Mouse (Mus musculus) forebrain, embryonic 10.5 days (tissue): ENCODE data around the gene Lsm2. TPM values are rescaled to one million over a fixed set of nuclear protein-coding genes. Genes with fewer than 3 reads are reported as not detected.
"Not testable (repeated sequence)": the region's sequence is repeated elsewhere in the genome, so short reads cannot be mapped to it uniquely, and the experiment has no call there.

ENCODE experiments used
- DNase-seq: peaks from one replicate; pipeline ENCODE4 v3.0.0-alpha.2; 2017; ENCODE audit warnings: low spot score; ENCODE audit errors: extremely low spot score
- H3K27ac ChIP-seq: fragments of 300-500 bp; sonication (generic); 2 replicates; pipeline ENCODE4 v1.5.1; 2016; ENCODE audit warnings: mild to moderate bottlenecking
- H3K27me3 ChIP-seq: fragments of 300-500 bp; sonication (generic); 2 replicates; pipeline ENCODE4 v1.6.1; 2016; ENCODE audit warnings: mild to moderate bottlenecking; ENCODE audit not compliant: poor library complexity, severe bottlenecking
- H3K36me3 ChIP-seq: fragments of 300-500 bp; sonication (generic); replicated peaks from 2 replicates; pipeline ENCODE4 v1.6.1; 2016; ENCODE audit warnings: mild to moderate bottlenecking, moderate library complexity
- H3K4me1 ChIP-seq: fragments of 300-500 bp; sonication (generic); 2 replicates; pipeline ENCODE4 v1.6.1; 2016
- H3K4me3 ChIP-seq: fragments of 300-500 bp; sonication (generic); 2 replicates; pipeline ENCODE4 v1.5.1; 2016; ENCODE audit warnings: mild to moderate bottlenecking, moderate library complexity
- H3K9me3 ChIP-seq: fragments of 300-500 bp; sonication (generic); 2 replicates; pipeline ENCODE4 v1.6.1; 2016; ENCODE audit warnings: mild to moderate bottlenecking, moderate library complexity
- WGBS: fragments of 180-500 bp; shearing (Covaris S2); methylation state at CpG from one replicate; pipeline ENCODE4 v1.1.7; 2016; 5-methylcytosine and 5-hydroxymethylcytosine counted together
- polyA plus RNA-seq: library from polyadenylated mRNA; unstranded; fragments of >200 nt; fragmentation: Nextera tagmentation; extraction: Ambion mirVana; gene quantifications from 2 replicates; pipeline ENCODE4 v1.2.1, GENCODE M21; 2016

Gene Lsm2
- polyA plus RNA-seq, 1 experiment from 2014 or later, result 363 TPM

GRCm38 (mm10) chr17:35000717-35001451 is 19.2 kb downstream of the Lsm2 start, which contains the start of gene Vars:
Gene Vars, plus strand, starts transcription at chr17:35000987.
- Histone ChIP-seq H3K36me3 (peaks cover 69% of the 10 kb centered on the region), H3K9me3 (0 out of 2 replicates have a peak, but pooled peaks cover 1% of the 10 kb centered on the region), H3K4me3 (peak within 1 kb of the TSS; percentile 74), H3K4me1 (peaks cover 67% of the 10 kb centered on the region), H3K27me3 (no peaks in the 10 kb centered on the region), H3K27ac (peak within 1 kb of the TSS; percentile 94)
- peak; percentile 95 for DNase-seq
- WGBS, result under 1% methylated on average over 80 of the region's 83 CpGs

- peaks cover 65% of the 10 kb centered on the region for H3K4me1 ChIP-seq
- no peaks in the 10 kb centered on the region for H3K27me3 ChIP-seq
- H3K9me3 ChIP-seq, result 0 out of 2 replicates have a peak, but pooled peaks cover 2% of the 10 kb centered on the region
- DNase-seq, result no peak
- peaks cover 70% of the 10 kb centered on the region for H3K36me3 ChIP-seq
- WGBS, result 1% methylated on average over 35 of the region's 35 CpGs
- H3K4me3 ChIP-seq, result peak overlapping the region; percentile 74
- peak overlapping the region; percentile 94 for H3K27ac ChIP-seq
Observed at GRCm38 (mm10) chr17:35001452-35002152, 19.9 kb downstream of the Lsm2 start.

GRCm38 (mm10) chr17:35002153-35002865 is 20.6 kb downstream of the Lsm2 start:
- Histone ChIP-seq H3K4me3 (peak overlapping the region; percentile 74), H3K9me3 (0 out of 2 replicates have a peak, but pooled peaks cover 3% of the 10 kb centered on the region), H3K27me3 (no peaks in the 10 kb centered on the region), H3K4me1 (peaks cover 58% of the 10 kb centered on the region), H3K36me3 (peaks cover 70% of the 10 kb centered on the region), H3K27ac (peak overlapping the region; percentile 94)
- WGBS, result 21% methylated on average over 12 of the region's 12 CpGs
- DNase-seq, result no peak

DNA sequence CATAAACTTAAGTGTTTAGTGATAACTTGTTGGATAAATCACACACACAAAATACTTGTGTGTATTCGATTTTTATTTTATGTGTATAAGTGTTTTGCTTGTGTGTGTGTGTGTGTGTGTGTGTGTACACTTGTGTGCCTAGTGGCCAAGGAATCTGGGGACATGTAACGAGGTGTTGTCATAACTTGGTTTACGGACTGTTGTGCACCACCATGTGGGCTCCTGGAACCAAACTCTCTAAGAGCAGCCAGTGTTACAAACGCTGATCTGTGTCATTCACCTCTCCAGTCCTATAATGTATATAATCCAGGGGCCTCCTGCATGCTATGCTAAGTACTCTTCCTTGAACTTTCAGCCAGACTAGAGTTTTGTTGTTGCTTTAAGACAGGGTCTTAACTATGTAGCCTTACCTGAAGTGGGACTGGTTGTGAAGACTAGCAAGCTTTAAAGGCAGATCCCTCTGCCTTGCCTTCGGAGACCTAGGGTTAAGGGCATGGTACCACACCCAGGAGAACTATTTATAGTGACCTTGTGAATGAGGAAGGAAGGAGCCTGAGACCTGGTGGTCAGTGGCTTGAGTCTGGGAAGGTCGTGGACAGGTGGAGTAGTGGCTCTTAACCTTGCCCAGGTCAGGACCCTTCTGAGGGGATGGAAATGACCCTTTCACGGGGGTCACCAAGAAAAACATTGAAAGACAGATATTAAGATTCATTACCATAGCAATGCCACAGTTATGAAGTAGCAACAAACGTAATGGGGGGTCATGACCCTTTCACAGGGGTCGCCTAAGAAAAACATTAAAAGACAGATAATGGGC is 21.6 kb downstream of the Lsm2 start:
- Histone ChIP-seq H3K4me1 (peaks cover 50% of the 10 kb centered on the region), H3K27me3 (no peaks in the 10 kb centered on the region), H3K4me3 (peak overlapping the region; percentile 74), H3K27ac (no peak overlapping the region), H3K9me3 (0 out of 2 replicates have a peak, but pooled peaks cover 3% of the 10 kb centered on the region), H3K36me3 (peaks cover 70% of the 10 kb centered on the region)
- WGBS, result 82% methylated on average over 9 of the region's 9 CpGs
- no peak for DNase-seq

GRCm38 (mm10) chr17:35004075-35004717 is 22.5 kb downstream of the Lsm2 start:
- WGBS, result 96% methylated on average over 17 of the region's 17 CpGs
- Histone ChIP-seq H3K36me3 (peaks cover 70% of the 10 kb centered on the region), H3K4me3 (no peak overlapping the region; the same call in 1 of the 2 replicates), H3K27ac (no peak overlapping the region), H3K4me1 (peaks cover 41% of the 10 kb centered on the region), H3K9me3 (0 out of 2 replicates have a peak, but pooled peaks cover 3% of the 10 kb centered on the region), H3K27me3 (no peaks in the 10 kb centered on the region)
- no peak for DNase-seq

DNA sequence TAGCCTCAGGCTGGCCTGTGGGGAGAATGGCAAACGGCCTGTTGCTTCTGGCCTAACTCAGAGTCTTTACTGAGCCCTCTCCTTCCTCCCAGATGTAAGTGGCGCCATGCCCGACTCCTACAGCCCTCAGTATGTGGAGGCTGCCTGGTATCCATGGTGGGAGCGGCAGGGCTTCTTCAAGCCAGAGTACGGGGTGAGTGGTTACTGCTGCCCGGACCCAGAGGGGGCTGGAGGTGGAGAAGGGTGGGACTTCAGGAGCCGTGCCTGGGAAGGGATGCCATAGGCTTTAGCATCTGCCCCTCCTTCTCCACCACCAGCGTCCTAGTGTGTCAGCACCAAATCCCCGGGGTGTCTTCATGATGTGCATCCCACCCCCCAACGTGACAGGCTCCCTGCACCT is 23.5 kb downstream of the Lsm2 start:
- Histone ChIP-seq H3K4me3 (no peak overlapping the region; the same call in 1 of the 2 replicates), H3K36me3 (peaks cover 78% of the 10 kb centered on the region)

GRCm38 (mm10) chr17:35005902-35006301 is 24.2 kb downstream of the Lsm2 start:
- H3K4me1 ChIP-seq, result peaks cover 26% of the 10 kb centered on the region
- H3K27me3 ChIP-seq, H3K27ac ChIP-seq, H3K4me3 ChIP-seq, DNase-seq, H3K9me3 ChIP-seq: not testable (repeated sequence)
- 98% methylated on average over 4 of the region's 5 CpGs for WGBS
- H3K36me3 ChIP-seq, result peaks cover 85% of the 10 kb centered on the region

More for the DNA sequence above, 23.5 kb downstream of the Lsm2 start:
- WGBS, result 93% methylated on average over 10 of the region's 10 CpGs
- peaks cover 31% of the 10 kb centered on the region for H3K4me1 ChIP-seq
- H3K27ac ChIP-seq, result no peak overlapping the region
- H3K27me3 ChIP-seq, result no peaks in the 10 kb centered on the region
- 0 out of 2 replicates have a peak, but pooled peaks cover 3% of the 10 kb centered on the region for H3K9me3 ChIP-seq
- DNase-seq, result no peak

DNA sequence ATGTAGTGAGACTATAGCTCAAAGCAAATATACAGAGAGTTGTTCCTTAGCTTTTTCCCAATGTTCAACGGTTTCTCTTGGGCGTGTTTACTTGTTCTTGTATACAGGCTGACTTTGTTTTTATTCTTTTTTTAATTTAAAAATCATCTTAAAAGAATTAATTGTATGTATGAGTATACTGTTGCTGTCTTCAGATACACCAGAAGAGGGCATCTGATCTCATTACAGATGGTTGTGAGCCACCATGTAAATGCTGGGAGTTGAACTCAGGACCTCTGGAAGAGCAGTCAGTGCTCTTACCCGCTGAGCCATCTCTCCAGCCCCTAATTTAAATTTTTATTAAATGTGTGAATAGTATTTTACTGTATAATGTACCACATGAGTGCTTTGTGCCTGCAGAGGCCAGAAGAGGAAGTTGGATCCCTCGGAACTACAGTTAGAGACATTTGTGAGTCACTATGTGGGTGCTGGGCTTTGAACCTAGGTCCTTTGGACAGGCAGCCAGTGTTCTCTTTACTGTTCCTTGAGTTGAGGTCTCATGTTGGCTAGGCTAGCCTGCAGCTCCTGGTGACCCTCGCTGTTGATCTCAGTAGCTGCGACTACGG is 25.8 kb downstream of the Lsm2 start:
- Histone ChIP-seq H3K27me3 (no peaks in the 10 kb centered on the region), H3K27ac (no peak overlapping the region), H3K36me3 (peaks cover 98% of the 10 kb centered on the region), H3K4me1 (peaks cover 12% of the 10 kb centered on the region), H3K4me3 (no peak overlapping the region), H3K9me3 (0 out of 2 replicates have a peak, but pooled peaks cover 3% of the 10 kb centered on the region)
- DNase-seq, result no peak
- WGBS, result 94% methylated on average over 7 of the region's 7 CpGs

DNA sequence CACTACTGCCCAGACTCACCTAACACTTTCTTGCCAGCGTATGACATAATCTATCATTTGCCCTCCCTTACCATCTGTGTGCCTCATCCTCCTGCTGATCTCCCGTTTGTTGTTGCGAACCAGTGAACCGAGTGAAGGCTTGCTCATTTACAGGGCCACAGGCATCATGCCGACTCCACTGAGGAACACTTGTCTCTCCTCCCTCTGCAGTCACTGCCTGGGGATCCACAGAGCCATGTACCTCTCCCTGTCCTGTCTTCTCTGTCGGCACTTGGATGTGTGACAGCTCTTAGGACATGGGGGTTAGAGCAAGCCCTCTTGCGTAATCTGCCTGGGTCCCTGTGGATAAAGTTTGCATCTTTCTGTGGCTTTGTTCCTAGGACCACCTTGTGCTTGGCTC is 27.9 kb downstream of the Lsm2 start:
- 0 out of 2 replicates have a peak, but pooled peaks cover 3% of the 10 kb centered on the region for H3K9me3 ChIP-seq
- DNase-seq, result no peak
- H3K27ac ChIP-seq, result no peak overlapping the region
- H3K36me3 ChIP-seq, result peaks cover 100% of the 10 kb centered on the region
- no peak overlapping the region; the same call in 1 of the 2 replicates for H3K4me3 ChIP-seq
- no peaks in the 10 kb centered on the region for H3K4me1 ChIP-seq
- 87% methylated on average over 7 of the region's 7 CpGs for WGBS
- no peaks in the 10 kb centered on the region for H3K27me3 ChIP-seq

- peaks cover 100% of the 10 kb centered on the region for H3K36me3 ChIP-seq
- no peaks in the 10 kb centered on the region for H3K4me1 ChIP-seq
- no peak for DNase-seq
- H3K27ac ChIP-seq, result no peak overlapping the region
- no peaks in the 10 kb centered on the region for H3K27me3 ChIP-seq
- H3K4me3 ChIP-seq, result no peak overlapping the region
- 0 out of 2 replicates have a peak, but pooled peaks cover 2% of the 10 kb centered on the region for H3K9me3 ChIP-seq
- WGBS, result 94% methylated on average over 8 of the region's 8 CpGs
Observed at GRCm38 (mm10) chr17:35011440-35011839, 29.8 kb downstream of the Lsm2 start.

DNA sequence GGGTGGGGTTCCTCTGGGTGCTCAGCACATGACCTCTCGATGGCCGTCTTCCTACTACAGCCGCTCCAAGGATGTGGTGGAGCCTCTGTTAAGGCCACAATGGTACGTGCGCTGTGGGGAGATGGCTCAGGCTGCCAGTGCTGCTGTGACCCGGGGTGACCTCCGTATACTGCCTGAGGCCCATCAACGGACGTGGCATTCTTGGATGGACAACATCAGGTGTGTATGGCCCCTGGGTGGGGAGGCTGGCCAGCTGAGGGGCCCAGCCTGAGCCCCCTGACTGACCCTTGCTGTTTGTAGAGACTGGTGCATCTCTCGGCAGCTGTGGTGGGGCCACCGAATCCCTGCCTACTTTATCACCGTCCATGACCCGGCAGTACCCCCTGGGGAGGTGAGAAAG is 30.8 kb downstream of the Lsm2 start:
- DNase-seq, result no peak
- 87% methylated on average over 13 of the region's 13 CpGs for WGBS
- H3K4me3 ChIP-seq, result no peak overlapping the region

More for the DNA sequence above, 30.8 kb downstream of the Lsm2 start:
- Histone ChIP-seq H3K36me3 (peaks cover 100% of the 10 kb centered on the region), H3K4me1 (no peaks in the 10 kb centered on the region), H3K27ac (no peak overlapping the region), H3K9me3 (no peaks in the 10 kb centered on the region), H3K27me3 (no peaks in the 10 kb centered on the region)
